Mouse (Mus musculus): ENCODE results near the gene Tbc1d9.

DNA sequence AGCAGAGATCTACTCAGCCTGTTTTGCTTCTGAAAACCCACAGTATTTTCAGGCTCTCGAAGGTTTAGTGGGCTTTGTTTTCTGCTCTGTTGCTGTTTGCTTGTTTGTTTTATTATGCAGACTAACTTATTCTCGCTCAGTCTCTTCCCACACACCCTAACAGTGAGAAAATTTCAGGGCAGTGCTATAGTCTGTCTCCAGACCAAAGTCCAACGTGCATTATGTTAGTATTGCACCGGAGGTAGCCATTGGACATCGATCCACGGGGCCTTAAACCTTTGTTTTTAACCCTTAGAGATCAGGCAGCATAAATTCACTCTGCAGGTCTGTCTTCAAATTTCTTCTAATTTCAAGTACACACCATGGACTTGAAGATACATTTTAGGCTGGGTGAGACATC, 51.4 kb downstream of the Tbc1d9 start:
- TF ChIP-seq CTCF (IDR thresholded peaks at IDR 0.05; ENCODE audit: control insufficient read depth, insufficient read depth, low read length) (no peak), POLR2A (IDR thresholded peaks at IDR 0.05; ENCODE audit: borderline replicate concordance, control insufficient read depth, low read depth, low read length) (no peak)

Data from bone marrow, adult 2 months (tissue).